In genomic region chr1:155054366-155054965, GRCm38 (mm10) we compare ENCODE assay signal across 16 mouse cellular contexts. TPM values are rescaled to one million over a fixed set of nuclear protein-coding genes. Genes with fewer than 3 reads are reported as not detected.
DNase-seq lines count a peak whose midpoint lies in the region; ATAC-seq lines count a peak whose summit lies in the region.
"Had no signal": no experiment of that assay in that cellular context is flagged by ENCODE, and none has a peak within 500 bp of the region (broad histone marks: within the 10 kb centered on the region; RNA-seq: fewer than 3 reads in every experiment).

No protein-coding gene starts in this region.

- H3K4me3 ChIP-seq in heart, embryonic 13.5 days, result no peak overlapping the region
- no peak overlapping the region for H3K4me3 ChIP-seq in embryonic facial prominence, embryonic 10.5 days
- no peak overlapping the region for H3K4me3 ChIP-seq in limb, embryonic 15.5 days
- H3K4me3 ChIP-seq: neural tube, embryonic 15.5 days had no signal

- peaks cover 87% of the 10 kb centered on the region for H3K4me1 ChIP-seq in heart, embryonic 13.5 days
- H3K4me1 ChIP-seq in embryonic facial prominence, embryonic 10.5 days, result peaks cover 66% of the 10 kb centered on the region
- H3K4me1 ChIP-seq in limb, embryonic 15.5 days, result peaks cover 67% of the 10 kb centered on the region

- no peak for ATAC-seq in heart, embryonic 13.5 days (ENCODE audit: extremely low read depth, insufficient number of reproducible peaks, low FRiP score, low TSS enrichment)
- ATAC-seq in limb, embryonic 15.5 days (ENCODE audit: insufficient number of reproducible peaks, low FRiP score, low TSS enrichment, low read depth), result peak; percentile 40; the same call in 1 of the 2 replicates
- ATAC-seq: CD4-positive, CD25-positive, alpha-beta regulatory T cell, adult 4 months had no signal

- no peaks in the 10 kb centered on the region for H3K36me3 ChIP-seq in heart, embryonic 13.5 days
- H3K36me3 ChIP-seq in embryonic facial prominence, embryonic 10.5 days (replicated peaks), result no peaks in the 10 kb centered on the region
- H3K36me3 ChIP-seq in limb, embryonic 15.5 days, result no peaks in the 10 kb centered on the region
- H3K36me3 ChIP-seq: neural tube, embryonic 15.5 days had no signal

- no peak overlapping the region for H3K27ac ChIP-seq in heart, embryonic 13.5 days (replicated peaks)
- peak overlapping the region; percentile 31 for H3K27ac ChIP-seq in embryonic facial prominence, embryonic 10.5 days (replicated peaks)
- peak overlapping the region; percentile 50; the same call in 1 of the 2 replicates for H3K27ac ChIP-seq in limb, embryonic 15.5 days
- H3K27ac ChIP-seq: hindbrain, embryonic 14.5 days; liver, embryonic 14.5 days; neural tube, embryonic 15.5 days had no signal

- WGBS in heart, embryonic 13.5 days, result 41% methylated on average over 6 of the region's 6 CpGs
- WGBS in embryonic facial prominence, embryonic 10.5 days, result 53% methylated on average over 6 of the region's 6 CpGs
- WGBS in limb, embryonic 15.5 days, result 26% methylated on average over 6 of the region's 6 CpGs

- 0 out of 2 replicates have a peak overlapping the region, but pooled peaks have one; percentile 28 for H3K9ac ChIP-seq in heart, embryonic 13.5 days
- H3K9ac ChIP-seq in limb, embryonic 15.5 days, result no peak overlapping the region
- H3K9ac ChIP-seq: hindbrain, embryonic 14.5 days; liver, embryonic 14.5 days; neural tube, embryonic 15.5 days had no signal

- H3K4me2 ChIP-seq in heart, embryonic 13.5 days, result no peak overlapping the region
- no peak overlapping the region for H3K4me2 ChIP-seq in limb, embryonic 15.5 days
- H3K4me2 ChIP-seq: hindbrain, embryonic 14.5 days; neural tube, embryonic 15.5 days had no signal

- H3K9me3 ChIP-seq in heart, embryonic 13.5 days, result no peaks in the 10 kb centered on the region
- no peaks in the 10 kb centered on the region for H3K9me3 ChIP-seq in embryonic facial prominence, embryonic 10.5 days
- no peaks in the 10 kb centered on the region for H3K9me3 ChIP-seq in limb, embryonic 15.5 days
- H3K9me3 ChIP-seq: neural tube, embryonic 15.5 days had no signal

- no peaks in the 10 kb centered on the region for H3K27me3 ChIP-seq in heart, embryonic 13.5 days (replicated peaks)
- H3K27me3 ChIP-seq in embryonic facial prominence, embryonic 10.5 days (replicated peaks; ENCODE audit: low read depth, poor library complexity, severe bottlenecking), result 0 out of 2 replicates have a peak, but pooled peaks cover 12% of the 10 kb centered on the region
- H3K27me3 ChIP-seq in limb, embryonic 15.5 days, result no peaks in the 10 kb centered on the region
- H3K27me3 ChIP-seq: neural tube, embryonic 15.5 days had no signal

- DNase-seq in heart, adult 18-20 months, result no peak
- DNase-seq in 416B (ENCODE audit: low read depth), result peak; percentile 40
- DNase-seq in embryonic facial prominence, embryonic 10.5 days (ENCODE audit: low spot score), result no peak
- DNase-seq in ovary, postnatal 14 days (ENCODE audit: low spot score), result no peak
- DNase-seq in embryo, embryonic 11 days, result no peak
- no peak for DNase-seq in frontal cortex, postnatal 36 days (ENCODE audit: low spot score in 2 of 2)
- DNase-seq: adrenal gland, postnatal 25 days; cerebellum, adult 11-12 months; gastrocnemius, postnatal 36 days; right cerebral cortex, postnatal 14 days had no signal

RNA-seq across cellular contexts. Expression of gene Ier5, which starts 45.0 kb away (rescaled TPM):
- 3.6 and 3.8 TPM in 2 replicates for polyA plus RNA-seq in heart, embryonic 13.5 days (2015; fragmentation: Nextera tagmentation; extraction: Ambion mirVana)
- 10 to 100 TPM; 18.8 to 21.4 TPM for total RNA-seq in heart, adult 18-20 months (2021)
- 4.4 TPM in 2 replicates for polyA plus RNA-seq in embryonic facial prominence, embryonic 10.5 days (2016; fragmentation: Nextera tagmentation; extraction: Ambion mirVana)
- 5.5 and 7.1 TPM in 2 replicates for polyA plus RNA-seq in limb, embryonic 15.5 days (2015; fragmentation: Nextera tagmentation; extraction: Ambion mirVana)
